Mouse (Mus musculus) gastrocnemius, postnatal 14 days (tissue): ENCODE results near the gene Rsph3a. TPM values are rescaled to one million over a fixed set of nuclear protein-coding genes. Genes with fewer than 3 reads are reported as not detected.
"Not testable (repeated sequence)": the region's sequence is repeated elsewhere in the genome, so short reads cannot be mapped to it uniquely, and the experiment has no call there.

Experiments
- DNase-seq: peaks from one replicate; pipeline ENCODE4 v3.0.0; 2021; ENCODE audit warnings: mixed read lengths
- intact Hi-C: fragments of 180-260 bp; cut with DNase I; formaldehyde crosslinking; loops from one replicate; pipeline ENCODE4 v1.15.1; 2025; ENCODE audit warnings: low total_unique reads
- total RNA-seq, 2 experiments: library from RNA; stranded (reverse); gene quantifications; 2 replicates each; pipeline ENCODE4 v1.2.3; 2021

Rsph3a gene
- total RNA-seq, 2 experiments from 2014 or later, result 19.6 to 20.1 TPM

DNA sequence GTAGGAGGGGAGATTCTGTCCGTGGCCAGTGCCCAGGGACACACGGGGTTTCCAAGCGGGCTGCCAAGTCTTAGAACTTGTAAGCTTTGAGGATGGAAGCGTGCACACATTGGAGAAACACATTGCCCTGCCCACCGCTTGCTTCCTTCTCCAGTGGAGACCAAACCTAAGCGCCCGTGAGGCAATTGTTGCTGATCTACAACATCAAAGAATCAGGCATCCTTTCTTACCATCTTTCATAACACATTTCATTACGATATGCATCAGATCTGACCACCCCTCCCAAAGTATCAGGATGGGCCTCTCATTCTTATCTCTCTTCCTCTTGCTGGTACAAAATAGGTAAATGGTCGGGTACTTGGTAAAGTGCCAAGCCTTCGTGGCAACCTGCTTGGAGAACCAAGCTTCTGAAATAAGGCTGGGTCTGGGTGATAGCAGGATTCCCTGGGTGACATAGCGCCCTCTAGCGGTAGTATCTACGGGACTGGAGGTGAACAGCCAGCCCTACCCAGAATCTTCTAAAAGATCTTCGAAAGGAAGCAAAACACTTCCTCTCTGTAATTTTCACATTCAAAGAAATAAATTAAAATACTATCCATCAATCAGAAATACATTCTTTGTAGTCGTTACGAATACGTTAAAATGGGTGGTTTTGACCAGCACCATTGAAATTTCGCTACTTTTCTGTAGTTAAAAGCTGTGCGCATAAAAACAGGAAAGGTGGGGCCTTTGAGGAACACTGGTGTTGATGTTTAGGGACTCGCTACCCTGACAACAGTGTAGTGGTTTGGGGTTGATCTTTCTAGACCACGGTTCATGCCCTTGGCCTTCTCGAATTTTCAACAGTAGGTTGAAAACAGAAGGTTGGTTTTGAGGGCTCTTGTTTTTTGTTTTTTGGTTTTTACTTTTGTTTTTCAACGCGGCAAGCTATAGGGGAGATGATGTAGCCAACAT is 17.6 kb upstream of the Rsph3a start:
- intact Hi-C loops, result loop anchor here (5.0 kb wide), 1 partner anchor 61 kb away; no protein-coding TSS in a partner anchor
- peak; percentile 62 for DNase-seq

DNA sequence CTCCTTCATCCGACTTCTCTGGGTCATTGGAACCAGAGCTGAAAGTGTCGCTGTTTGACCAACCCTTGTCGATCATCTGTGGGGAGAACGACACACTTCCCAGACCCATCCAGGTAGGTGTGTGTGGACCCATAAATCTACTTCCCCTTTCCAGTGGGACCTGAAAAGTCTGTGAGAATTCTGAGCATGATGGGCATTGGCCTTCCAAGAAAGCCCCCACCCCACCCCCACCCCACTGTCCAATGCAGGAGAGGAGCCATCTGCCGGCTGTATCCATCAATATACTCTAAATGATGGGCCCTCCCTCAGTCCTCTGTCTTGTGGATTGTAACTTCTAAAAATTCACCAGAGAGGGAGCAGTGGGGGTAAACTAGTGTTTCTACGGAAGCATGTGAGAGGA is 16.8 kb upstream of the Rsph3a start:
- DNase-seq, result no peak
- intact Hi-C loops, result loop anchor here (5.0 kb wide), 1 partner anchor 61 kb away; no protein-coding TSS in a partner anchor

DNA sequence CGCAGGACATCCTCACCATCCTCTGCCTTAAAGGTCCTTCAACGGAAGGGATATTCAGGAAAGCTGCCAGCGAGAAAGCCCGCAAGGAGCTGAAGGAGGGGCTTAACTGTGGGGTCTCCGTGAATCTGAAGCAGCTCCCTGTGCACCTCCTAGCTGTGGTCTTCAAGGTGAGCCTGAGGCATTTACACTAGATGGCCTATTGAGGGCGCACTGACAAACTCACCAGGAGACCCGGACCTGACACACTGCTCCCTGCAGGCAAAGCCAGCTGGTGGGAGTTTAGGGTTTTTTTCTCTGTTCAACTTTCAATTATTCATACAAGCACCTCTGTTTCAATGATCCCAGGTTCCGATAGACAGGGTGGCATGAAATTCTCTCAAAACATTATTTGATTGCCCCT is 16.1 kb upstream of the Rsph3a start:
- intact Hi-C loops, result loop anchor here (5.0 kb wide), 1 partner anchor 62 kb away; no protein-coding TSS in a partner anchor
- no peak for DNase-seq

DNA sequence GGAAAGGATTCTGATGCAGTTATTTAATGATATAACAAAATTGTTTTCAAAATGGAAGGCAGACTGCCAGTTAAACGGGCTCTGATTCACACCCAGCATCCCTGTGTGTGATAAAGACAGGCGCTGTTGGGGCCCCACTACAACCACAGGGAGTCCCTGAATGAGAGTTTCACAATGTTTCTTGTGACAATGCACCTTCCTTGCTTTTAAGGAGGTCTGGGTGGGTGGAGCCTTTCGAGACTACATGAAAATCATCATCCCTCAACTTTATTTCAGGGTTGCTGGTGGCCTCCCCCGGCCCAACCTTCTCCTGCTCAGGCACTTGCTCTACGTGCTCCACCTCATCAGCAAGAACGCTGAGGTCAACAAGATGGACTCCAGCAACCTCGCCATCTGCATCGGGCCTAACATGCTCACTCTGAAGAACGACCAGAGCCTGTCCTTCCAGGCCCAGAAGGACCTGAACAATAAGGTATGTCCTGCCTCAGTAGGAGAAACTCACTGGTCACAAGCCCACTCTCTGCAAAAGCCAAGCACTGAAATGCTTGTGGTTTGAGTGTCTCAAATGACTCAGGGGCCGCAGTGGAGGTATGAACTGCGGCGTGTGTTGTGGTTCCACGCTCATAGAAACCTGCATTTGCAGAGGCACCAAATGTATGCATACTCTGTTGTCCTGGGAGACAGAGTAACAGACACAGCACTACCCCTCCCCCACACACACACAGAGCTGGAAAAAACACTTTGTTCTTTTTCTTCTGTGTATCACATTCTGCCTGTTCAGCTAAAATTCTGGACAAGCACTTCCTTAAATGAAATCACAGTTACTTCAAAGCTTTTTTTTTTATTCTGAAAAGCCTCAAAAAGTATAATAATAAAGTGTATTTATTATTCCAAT is 14.1 kb upstream of the Rsph3a start:
- intact Hi-C loops, result no loop called here
- no peak for DNase-seq

DNA sequence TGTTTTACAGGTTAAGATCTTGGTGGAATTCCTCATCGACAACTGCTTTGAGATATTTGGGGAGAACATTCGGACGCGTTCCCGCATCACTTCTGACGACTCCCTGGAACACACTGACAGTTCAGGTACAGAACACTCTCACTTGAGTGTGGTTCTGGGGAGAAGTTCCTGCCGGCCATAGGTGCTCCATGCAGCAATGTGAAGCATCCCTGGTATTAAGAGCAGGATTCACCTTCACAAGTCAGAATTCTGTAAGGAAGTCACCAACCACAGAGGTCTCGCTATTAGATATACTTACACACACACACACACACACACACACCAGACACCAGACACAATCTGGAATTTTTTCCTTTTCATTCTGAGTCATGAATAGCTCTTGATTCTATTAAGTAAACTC is 13.3 kb upstream of the Rsph3a start:
- DNase-seq, intact Hi-C loops: not testable (repeated sequence)

DNA sequence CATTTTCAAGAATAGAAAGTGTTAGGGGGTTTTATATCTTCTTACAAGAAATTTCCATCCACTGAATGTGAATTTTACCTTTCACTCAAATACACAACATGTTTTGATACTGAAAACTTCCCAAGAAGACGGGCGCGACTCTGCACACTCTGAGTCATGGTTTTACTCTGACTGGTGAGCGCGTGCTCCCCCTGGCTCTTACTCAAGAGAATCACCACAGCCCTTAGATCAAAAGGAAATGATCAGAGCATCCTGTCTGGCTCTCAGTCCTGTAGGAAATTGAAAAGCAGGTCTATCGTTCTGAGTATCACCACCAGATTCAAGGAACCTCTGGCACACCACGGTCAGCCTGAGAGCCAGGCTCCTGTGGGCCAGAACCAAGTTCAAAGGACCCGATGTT is 5.8 kb upstream of the Rsph3a start:
- peak; percentile 30 for DNase-seq

DNA sequence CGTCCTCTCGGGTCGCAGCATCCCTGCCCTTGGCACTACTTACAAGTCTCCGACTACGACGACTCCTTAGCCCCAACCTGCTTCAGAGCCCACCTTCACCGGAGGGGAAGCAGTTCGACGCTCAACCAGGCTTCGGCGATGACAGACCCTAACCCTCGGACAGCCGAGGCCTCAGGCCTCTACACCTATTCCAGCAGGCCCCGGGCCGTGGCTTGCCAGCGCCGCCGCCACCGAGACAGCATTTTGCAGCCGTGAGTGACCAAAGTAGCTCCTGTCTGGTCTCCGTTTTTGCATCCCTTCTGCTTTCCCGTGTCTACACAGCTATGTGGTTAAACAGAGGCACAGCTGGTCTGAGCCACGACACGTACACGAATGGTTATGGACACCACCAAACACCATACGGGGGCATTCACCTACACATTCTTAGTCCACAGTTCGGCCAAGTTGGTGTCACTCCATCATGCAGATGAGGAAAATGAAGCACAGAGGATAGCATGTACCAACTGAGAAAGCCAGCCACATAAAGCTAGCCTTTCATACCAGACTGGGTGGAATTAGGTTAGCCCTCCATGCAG is 726 bp downstream of the Rsph3a start:
- intact Hi-C loops, DNase-seq: not testable (repeated sequence)

More for the DNA sequence above, 5.8 kb upstream of the Rsph3a start:
- intact Hi-C loops, result no loop called here

DNA sequence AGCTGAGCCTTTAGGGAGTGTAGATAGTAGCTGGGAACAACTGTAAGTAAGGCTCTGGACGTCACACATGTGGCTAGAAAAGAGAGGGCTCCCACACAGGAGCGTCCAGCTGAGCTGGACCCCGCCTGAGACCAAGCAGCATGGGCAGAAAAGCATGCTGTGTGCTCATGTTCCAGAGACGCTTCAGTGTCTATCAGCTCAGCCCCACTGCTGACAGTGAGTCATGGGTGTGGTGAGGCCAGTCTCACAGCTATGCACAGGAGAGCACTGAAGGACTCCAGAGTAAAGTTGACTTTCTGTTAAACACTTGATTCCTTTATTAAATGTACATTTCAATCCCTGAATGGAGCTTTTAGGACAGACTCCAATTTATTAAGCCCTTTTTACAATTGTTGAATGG is 5.9 kb downstream of the Rsph3a start:
- DNase-seq, intact Hi-C loops: not testable (repeated sequence)

DNA sequence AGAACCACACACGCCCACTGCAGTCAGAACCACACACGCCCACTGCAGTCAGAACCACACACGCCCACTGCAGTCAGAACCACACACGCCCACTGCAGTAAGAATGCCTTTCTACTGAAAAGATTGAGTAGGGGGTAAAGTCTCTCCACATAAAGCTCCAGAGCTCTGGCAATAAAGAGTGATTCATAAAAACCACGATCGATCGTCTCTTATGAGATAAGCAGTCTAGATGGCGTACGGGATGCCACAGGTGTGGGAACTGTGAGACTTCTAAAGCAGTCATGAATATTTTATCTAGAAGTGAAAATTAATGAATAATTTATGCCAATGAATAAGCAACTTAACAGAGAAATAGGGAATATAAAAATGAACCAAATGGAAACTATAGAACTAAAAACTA is 11.8 kb downstream of the Rsph3a start:
- intact Hi-C loops, DNase-seq: not testable (repeated sequence)

DNA sequence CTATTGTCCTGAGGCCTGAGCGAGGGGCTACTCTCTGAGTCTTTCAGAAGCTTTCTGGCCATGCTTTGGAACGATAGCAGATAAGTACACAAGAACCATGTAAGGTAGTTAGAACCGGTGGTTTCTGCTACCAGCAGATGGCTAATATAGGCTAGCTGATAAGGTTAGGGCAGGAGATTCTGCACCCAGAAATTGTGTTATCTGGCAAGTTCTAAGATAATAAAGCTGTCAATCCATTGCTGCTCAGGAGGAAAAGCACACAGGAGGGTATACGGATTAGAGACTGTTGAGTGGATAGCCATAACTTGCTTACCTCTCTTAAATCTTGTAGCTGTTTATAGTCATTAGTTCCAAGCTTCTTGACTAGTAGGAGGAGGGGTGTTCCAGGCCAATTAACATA is 17.9 kb downstream of the Rsph3a start:
- DNase-seq, intact Hi-C loops: not testable (repeated sequence)

DNA sequence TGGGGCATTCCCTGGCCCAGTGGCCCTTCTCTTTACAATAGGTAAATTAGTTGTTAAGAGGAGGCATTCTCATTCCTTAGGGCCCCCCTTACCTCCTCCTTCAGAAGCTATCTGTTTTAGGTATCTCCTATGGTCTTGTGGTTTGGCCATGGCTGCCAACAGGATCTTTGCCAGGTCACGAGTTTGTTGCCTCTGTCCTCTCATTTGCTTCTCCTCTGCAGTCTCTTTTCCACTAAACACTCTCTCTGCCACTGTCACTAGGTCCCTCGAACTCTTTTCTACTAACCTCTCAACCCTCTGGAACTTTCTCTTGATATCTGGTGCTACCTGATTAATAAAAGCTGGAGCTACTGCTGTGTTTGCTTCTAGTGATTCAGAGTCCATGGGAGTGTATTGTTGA is 19.0 kb downstream of the Rsph3a start:
- DNase-seq, intact Hi-C loops: not testable (repeated sequence)

DNA sequence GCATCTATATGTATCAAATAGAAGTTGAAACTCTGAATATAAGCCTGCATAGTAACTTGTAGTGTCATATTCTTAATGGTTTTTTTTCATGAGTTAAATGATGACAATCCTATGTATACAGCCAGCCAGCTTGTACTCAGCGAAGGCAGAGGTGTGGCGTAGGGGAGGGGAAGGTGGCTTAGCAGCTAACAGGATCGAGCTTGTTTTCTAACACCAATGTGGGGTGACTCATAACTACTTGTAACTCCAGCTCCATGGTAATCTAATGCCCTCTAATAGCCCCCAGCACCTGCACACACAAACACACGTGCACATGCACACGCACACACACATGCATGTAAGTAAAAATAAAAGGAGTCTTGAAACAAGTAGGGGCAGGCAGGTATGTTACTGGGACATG is 23.1 kb downstream of the Rsph3a start:
- DNase-seq, intact Hi-C loops: not testable (repeated sequence)

DNA sequence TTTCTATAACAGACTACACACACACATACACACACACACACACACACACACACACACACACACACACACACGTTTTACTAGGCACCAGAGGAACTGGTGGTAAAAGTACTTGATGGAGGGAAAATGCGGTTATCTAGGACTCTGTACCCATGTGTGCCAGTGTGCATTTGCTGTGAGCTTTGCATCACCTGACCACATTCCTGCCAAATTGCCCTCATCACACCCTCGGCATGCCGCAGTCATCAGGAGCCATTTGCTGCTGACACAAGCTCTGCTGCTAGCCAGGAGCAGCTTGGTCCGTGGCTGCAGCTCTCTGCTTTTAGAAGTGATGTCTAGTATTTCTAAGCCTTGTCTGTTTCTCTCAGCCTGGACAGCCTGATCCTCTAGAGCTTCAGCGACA is 24.4 kb downstream of the Rsph3a start:
- DNase-seq, intact Hi-C loops: not testable (repeated sequence)

DNA sequence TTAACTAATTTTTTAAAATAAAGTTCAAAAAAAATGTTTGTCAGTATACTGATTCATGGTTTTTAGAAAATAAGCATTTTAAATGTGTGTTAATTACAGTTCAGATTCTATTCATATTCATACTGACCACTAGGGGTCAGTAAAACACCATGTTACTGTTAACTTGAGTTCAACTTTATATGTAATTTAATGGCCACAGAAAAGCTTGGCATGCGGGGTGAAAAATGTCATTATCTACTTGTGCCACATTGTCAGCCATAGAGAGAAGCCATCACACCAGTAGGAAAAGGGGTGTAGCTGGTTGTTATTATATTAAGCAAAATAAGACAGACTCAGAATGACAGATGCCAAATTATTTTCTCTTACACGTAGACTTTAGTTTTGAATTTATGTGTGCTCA is 38.1 kb downstream of the Rsph3a start:
- DNase-seq, intact Hi-C loops: not testable (repeated sequence)

DNA sequence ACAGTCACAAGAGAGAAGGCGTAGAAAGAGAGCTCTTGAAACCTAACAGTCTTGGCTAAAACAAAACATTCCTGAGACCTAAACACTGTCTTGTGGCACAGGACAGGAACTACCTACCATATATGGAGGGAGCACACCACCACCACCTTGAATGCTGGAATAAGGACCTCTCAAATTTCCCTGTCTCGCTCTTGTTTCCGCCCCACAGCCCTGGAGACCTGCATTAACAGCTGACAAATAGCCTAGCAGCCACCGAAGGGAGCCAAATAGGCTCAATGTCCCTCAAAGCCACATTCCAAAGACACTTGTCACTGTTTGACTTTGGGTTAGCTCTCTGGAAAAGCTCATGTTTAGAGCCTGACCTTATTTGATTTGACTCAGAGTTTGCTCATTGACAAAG is 40.2 kb downstream of the Rsph3a start:
- intact Hi-C loops, DNase-seq: not testable (repeated sequence)

DNA sequence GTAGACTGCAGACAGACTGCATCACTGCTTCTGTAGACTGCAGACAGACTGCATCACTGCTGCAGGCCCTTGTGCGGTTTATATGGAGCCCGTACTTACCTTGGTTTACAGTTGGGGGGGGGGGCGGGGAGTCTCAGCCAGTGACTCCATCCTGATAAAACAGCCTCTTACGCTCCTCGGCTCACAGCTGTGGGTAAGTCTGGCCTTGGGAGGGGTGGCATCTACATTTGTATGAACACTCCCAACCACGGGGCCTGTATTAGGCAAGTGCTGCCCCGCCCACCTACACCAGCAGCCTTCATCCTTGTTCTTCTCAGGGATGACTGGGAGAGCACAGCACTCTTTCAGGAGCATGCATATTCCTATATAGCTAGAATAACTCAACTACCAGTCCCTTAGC is 41.6 kb downstream of the Rsph3a start:
- intact Hi-C loops, DNase-seq: not testable (repeated sequence)

DNA sequence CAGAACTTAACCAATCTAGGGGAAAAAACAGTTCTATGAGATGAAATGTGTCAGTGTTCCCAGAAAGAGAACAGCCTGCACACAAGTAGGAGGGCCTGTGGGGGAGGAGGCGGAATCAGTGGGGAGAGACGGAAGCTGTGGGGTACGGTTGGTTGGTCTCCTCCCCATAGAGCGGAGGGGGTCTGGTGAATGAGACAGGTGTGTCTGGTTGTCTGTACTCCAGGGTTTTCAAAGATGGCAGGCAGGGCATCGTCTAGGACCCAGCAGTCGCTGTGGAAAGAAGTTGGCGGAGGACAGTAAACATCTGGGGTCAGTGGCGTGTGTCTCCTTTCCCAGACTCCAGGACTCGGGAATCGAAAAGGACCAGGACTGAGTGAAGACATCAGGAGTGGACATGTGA is 57.8 kb downstream of the Rsph3a start:
- DNase-seq, intact Hi-C loops: not testable (repeated sequence)

DNA sequence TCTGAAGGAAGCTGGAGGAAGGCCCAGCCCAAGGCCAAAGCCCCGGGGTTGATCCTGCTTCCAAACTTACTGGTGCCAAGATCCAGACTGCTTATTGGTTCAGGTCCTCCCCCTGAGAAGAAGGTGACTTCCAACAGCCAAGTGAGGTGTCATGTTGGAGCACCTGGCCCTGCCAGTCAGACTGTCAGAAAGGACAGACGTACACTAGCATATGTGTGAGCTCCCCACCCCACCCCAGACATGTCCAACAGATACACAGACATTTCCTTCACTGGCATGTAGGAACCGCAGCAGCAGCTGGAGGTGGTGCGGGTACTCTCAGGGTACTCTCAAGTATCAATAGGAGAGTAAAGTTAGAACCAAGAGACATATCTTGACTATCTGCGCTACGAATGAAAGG is 61.4 kb downstream of the Rsph3a start:
- intact Hi-C loops, result not testable (repeated sequence)
- DNase-seq, result peak; percentile 10

DNA sequence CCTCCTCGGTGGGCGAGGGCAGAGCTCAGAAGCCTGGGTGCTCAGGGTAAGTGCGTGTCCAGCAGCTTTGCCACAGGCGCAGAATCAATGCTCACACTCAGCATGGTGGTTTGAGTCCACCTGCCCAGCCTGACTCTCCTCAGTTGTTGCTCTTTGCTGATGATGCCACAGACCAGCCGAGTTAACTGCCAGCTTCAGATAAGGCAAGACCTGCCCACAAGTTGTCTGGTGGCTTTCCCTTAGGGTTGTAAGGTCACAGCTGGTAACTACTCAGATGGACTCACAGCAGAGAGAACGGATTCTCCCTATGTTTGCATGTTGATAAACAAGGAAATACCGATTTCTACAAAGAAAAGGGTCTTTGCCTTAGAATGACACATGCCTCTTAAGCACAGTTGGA is 64.2 kb downstream of the Rsph3a start:
- intact Hi-C loops, DNase-seq: not testable (repeated sequence)

DNA sequence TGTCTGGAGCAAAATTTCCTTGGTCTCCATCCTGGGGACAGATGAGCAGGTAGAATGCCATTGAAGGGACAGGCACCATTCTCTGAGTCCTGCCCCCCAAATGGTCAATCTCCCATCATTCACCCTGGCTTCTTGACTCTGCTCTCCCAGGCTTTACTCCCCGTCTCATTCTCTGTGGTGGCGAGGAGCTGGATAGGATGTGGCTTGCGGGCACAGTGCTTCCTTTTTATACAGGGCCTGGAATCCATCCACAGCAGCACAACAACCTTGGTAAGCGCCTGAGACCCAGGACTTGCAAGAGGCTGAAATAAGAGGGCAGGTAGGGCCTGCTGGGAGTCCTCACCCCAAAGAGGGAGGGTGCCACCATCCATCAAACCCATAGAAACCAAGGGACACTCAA is 68.6 kb downstream of the Rsph3a start:
- intact Hi-C loops, DNase-seq: not testable (repeated sequence)
